Mouse (Mus musculus) thymus, postnatal 36 days (tissue): ENCODE data around the gene Gfap.
A peak's percentile ranks its signal among the peaks of the same experiment; 100 is the strongest.

ENCODE experiments used
- DNase-seq, 2 experiments: peaks; one replicate each; pipeline ENCODE4 v3.0.0; 2022; ENCODE audit warnings: mixed read lengths in 2 of 2

The Gfap gene

GRCm38 (mm10) chr11:102895779-102896178 lies 4.9 kb downstream of the Gfap start:
- DNase-seq = no peak

- no peak for DNase-seq
Observed at GRCm38 (mm10) chr11:102894716-102895115, 6.0 kb downstream of the Gfap start.

GRCm38 (mm10) chr11:102893015-102893651 lies 7.6 kb downstream of the Gfap start:
- peak; percentile 69 to 79 for DNase-seq

- no peak for DNase-seq
Observed at GRCm38 (mm10) chr11:102890096-102890495, 10.6 kb downstream of the Gfap start.

GRCm38 (mm10) chr11:102888135-102888534 lies 12.6 kb downstream of the Gfap start:
- DNase-seq = no peak

GRCm38 (mm10) chr11:102887433-102887832 lies 13.3 kb downstream of the Gfap start:
- no peak for DNase-seq

GRCm38 (mm10) chr11:102884616-102885219 lies 16.0 kb downstream of the Gfap start, which contains the start of gene Fam187a:
TSS of gene Fam187a (plus strand) at chr11:102885169.
- no peak for DNase-seq

- DNase-seq = no peak
Observed at GRCm38 (mm10) chr11:102881314-102882198, 19.2 kb downstream of the Gfap start.

- DNase-seq = peak; percentile 90 to 92
Observed at GRCm38 (mm10) chr11:102880585-102881313, 20.0 kb downstream of the Gfap start, which contains the start of the genes Eftud2 and Ccdc103. TSS of gene Eftud2 (minus strand) at chr11:102880985. TSS of gene Ccdc103 (plus strand) at chr11:102881204.

- DNase-seq = no peak
Observed at GRCm38 (mm10) chr11:102879558-102879957, 21.2 kb downstream of the Gfap start.

GRCm38 (mm10) chr11:102874801-102875334 lies 25.8 kb downstream of the Gfap start:
- no peak for DNase-seq

GRCm38 (mm10) chr11:102864272-102864671 lies 36.4 kb downstream of the Gfap start:
- DNase-seq = peak; percentile 31 to 45

GRCm38 (mm10) chr11:102859933-102860332 lies 40.8 kb downstream of the Gfap start:
- no peak for DNase-seq

GRCm38 (mm10) chr11:102858951-102859350 lies 41.8 kb downstream of the Gfap start:
- no peak for DNase-seq

- DNase-seq = no peak
Observed at GRCm38 (mm10) chr11:102855941-102856340, 44.8 kb downstream of the Gfap start.

- DNase-seq = no peak
Observed at GRCm38 (mm10) chr11:102853760-102854159, 47.0 kb downstream of the Gfap start.

GRCm38 (mm10) chr11:102851883-102852282 lies 48.8 kb downstream of the Gfap start:
- DNase-seq = peak; percentile 45 to 48

GRCm38 (mm10) chr11:102845926-102846325 lies 54.8 kb downstream of the Gfap start:
- DNase-seq = no peak

- no peak for DNase-seq
Observed at GRCm38 (mm10) chr11:102838616-102839150, 62.0 kb downstream of the Gfap start.

GRCm38 (mm10) chr11:102838126-102838525 lies 62.6 kb downstream of the Gfap start:
- DNase-seq = no peak

- DNase-seq = no peak
Observed at GRCm38 (mm10) chr11:102837385-102837784, 63.3 kb downstream of the Gfap start.
